Mouse (Mus musculus) right cerebral cortex, postnatal 36 days (tissue): Measurements from ENCODE around the gene Pold2.

ENCODE experiments used
- DNase-seq, 2 experiments: peaks; one replicate each; pipeline ENCODE4 v3.0.0; 2022; ENCODE audit warnings: low spot score in 2 of 2, mixed read lengths in 1 of 2

The Pold2 gene

GRCm38 (mm10) chr11:5858723-5859122 lies 19.4 kb downstream of the Pold2 start:
- no peak for DNase-seq

GRCm38 (mm10) chr11:5856479-5857130 lies 21.5 kb downstream of the Pold2 start:
- DNase-seq, result no peak

- DNase-seq, result peak in 1 of 2 experiments; percentile 41
These were observed 22.2 kb downstream of the Pold2 start for GRCm38 (mm10) chr11:5855902-5856301.

GRCm38 (mm10) chr11:5855481-5855880 lies 22.6 kb downstream of the Pold2 start:
- DNase-seq, result no peak

- DNase-seq, result no peak
These were observed 25.8 kb downstream of the Pold2 start for GRCm38 (mm10) chr11:5852314-5852713.

- DNase-seq, result no peak
These were observed 26.9 kb downstream of the Pold2 start for GRCm38 (mm10) chr11:5851021-5851736.

GRCm38 (mm10) chr11:5850452-5850851 lies 27.6 kb downstream of the Pold2 start:
- no peak for DNase-seq

- DNase-seq, result no peak
These were observed 28.8 kb downstream of the Pold2 start for GRCm38 (mm10) chr11:5849316-5849715.

GRCm38 (mm10) chr11:5848741-5849140 lies 29.4 kb downstream of the Pold2 start:
- DNase-seq, result peak; percentile 56 to 64

GRCm38 (mm10) chr11:5846639-5847345 lies 31.3 kb downstream of the Pold2 start:
- no peak for DNase-seq

GRCm38 (mm10) chr11:5843131-5843530 lies 35.0 kb downstream of the Pold2 start:
- DNase-seq, result no peak

GRCm38 (mm10) chr11:5841751-5842150 lies 36.3 kb downstream of the Pold2 start:
- DNase-seq, result no peak

GRCm38 (mm10) chr11:5840346-5840745 lies 37.7 kb downstream of the Pold2 start:
- DNase-seq, result no peak

- DNase-seq, result peak; percentile 77 to 83
These were observed 40.5 kb downstream of the Pold2 start, which contains the start of gene Polm for GRCm38 (mm10) chr11:5837251-5838246. Gene Polm (minus strand): TSS chr11:5838016.

GRCm38 (mm10) chr11:5836126-5836525 lies 42.0 kb downstream of the Pold2 start:
- DNase-seq, result no peak

GRCm38 (mm10) chr11:5835057-5835456 lies 43.0 kb downstream of the Pold2 start:
- DNase-seq, result no peak

- no peak for DNase-seq
These were observed 43.6 kb downstream of the Pold2 start for GRCm38 (mm10) chr11:5834506-5834905.

GRCm38 (mm10) chr11:5829327-5829726 lies 48.8 kb downstream of the Pold2 start:
- no peak for DNase-seq

GRCm38 (mm10) chr11:5828509-5829191 lies 49.4 kb downstream of the Pold2 start:
- DNase-seq, result no peak

- DNase-seq, result no peak
These were observed 50.2 kb downstream of the Pold2 start for GRCm38 (mm10) chr11:5827931-5828330.

GRCm38 (mm10) chr11:5825432-5825831 lies 52.7 kb downstream of the Pold2 start:
- DNase-seq, result no peak
